Mouse (Mus musculus) neural tube, embryonic 11.5 days (tissue): Measurements from ENCODE around the gene Nxt1. TPM values are rescaled to one million over a fixed set of nuclear protein-coding genes. Genes with fewer than 3 reads are reported as not detected.

Experiments
- ATAC-seq: fragments of 200-750 bp; cut with Nextera tagmentation; 2 replicates; pipeline ENCODE4 v1.8.0; 2017; ENCODE audit warnings: moderate number of reproducible peaks, mild to moderate bottlenecking, moderate TSS enrichment, moderate library complexity; ENCODE audit not compliant: insufficient read depth, low FRiP score, low TSS enrichment
- DNase-seq: peaks from one replicate; pipeline ENCODE4 v3.0.0-alpha.2; 2015; ENCODE audit warnings: low spot score
- H3K27ac ChIP-seq: fragments of 300-500 bp; sonication (generic); 2 replicates; pipeline ENCODE4 v1.5.1; 2014; ENCODE audit warnings: low read depth, mild to moderate bottlenecking, low read length
- H3K27me3 ChIP-seq: fragments of 300-500 bp; sonication (generic); 2 replicates; pipeline ENCODE4 v1.6.1; 2014; ENCODE audit warnings: mild to moderate bottlenecking, low read length, mixed read lengths; ENCODE audit not compliant: control insufficient read depth, insufficient read depth
- H3K36me3 ChIP-seq: fragments of 300-500 bp; sonication (generic); 2 replicates; pipeline ENCODE4 v1.6.1; 2014; ENCODE audit warnings: mild to moderate bottlenecking, low read length, moderate library complexity, mixed read lengths; ENCODE audit not compliant: control insufficient read depth, insufficient read depth
- H3K4me1 ChIP-seq: fragments of 300-500 bp; sonication (generic); 2 replicates; pipeline ENCODE4 v1.6.1; 2014; ENCODE audit warnings: low read length, mixed read lengths; ENCODE audit not compliant: control insufficient read depth, insufficient read depth
- H3K4me2 ChIP-seq: fragments of 300-500 bp; sonication (generic); 2 replicates; pipeline ENCODE4 v1.6.1; 2014; ENCODE audit warnings: low read depth, mild to moderate bottlenecking, moderate library complexity
- H3K4me3 ChIP-seq: fragments of 300-500 bp; sonication (generic); 2 replicates; pipeline ENCODE4 v1.5.1; 2014; ENCODE audit warnings: low read depth, low read length
- H3K9ac ChIP-seq: fragments of 300-500 bp; sonication (generic); 2 replicates; pipeline ENCODE4 v1.6.1; 2014; ENCODE audit warnings: mild to moderate bottlenecking, low read length
- H3K9me3 ChIP-seq: fragments of 300-500 bp; sonication (generic); 2 replicates; pipeline ENCODE4 v1.6.1; 2016; ENCODE audit warnings: low read length; ENCODE audit not compliant: control insufficient read depth
- WGBS: fragments of 180-500 bp; shearing (Covaris S2); extraction: QIAGEN DNeasy Blood & Tissue Kit; methylation state at CpG from one replicate; pipeline ENCODE4 v1.1.7; 2014; 5-methylcytosine and 5-hydroxymethylcytosine counted together
- polyA plus RNA-seq: library from polyadenylated mRNA; unstranded; fragments of >200 nt; fragmentation: Nextera tagmentation; extraction: Ambion mirVana; gene quantifications from 2 replicates; pipeline ENCODE4 v1.2.1, GENCODE M21; 2014

Gene Nxt1
- polyA plus RNA-seq, 1 experiment from 2014 or later = 105 TPM

- peaks cover 8% of the 10 kb centered on the region; the same call in 1 of the 2 replicates for H3K36me3 ChIP-seq
- ATAC-seq (no peak), DNase-seq (no peak)
- 91% methylated on average over 1 of the region's 1 CpGs for WGBS
- no peak overlapping the region for H3K4me2 ChIP-seq
- no peak overlapping the region for H3K9ac ChIP-seq
- H3K27ac ChIP-seq = no peak overlapping the region
- H3K27me3 ChIP-seq = no peaks in the 10 kb centered on the region
- H3K4me1 ChIP-seq = peaks cover 10% of the 10 kb centered on the region
- no peak overlapping the region for H3K4me3 ChIP-seq
- H3K9me3 ChIP-seq = no peaks in the 10 kb centered on the region
Observed at GRCm38 (mm10) chr2:148683031-148683430, 10.6 kb downstream of the Nxt1 start.

- WGBS = 93% methylated on average over 2 of the region's 2 CpGs
- H3K4me1 ChIP-seq = 0 out of 2 replicates have a peak, but pooled peaks cover 3% of the 10 kb centered on the region
- no peak overlapping the region for H3K4me3 ChIP-seq
- H3K27ac ChIP-seq = no peak overlapping the region
- no peak overlapping the region for H3K9ac ChIP-seq
- peaks cover 8% of the 10 kb centered on the region; the same call in 1 of the 2 replicates for H3K36me3 ChIP-seq
- no peaks in the 10 kb centered on the region for H3K9me3 ChIP-seq
- DNase-seq (no peak), ATAC-seq (no peak)
- no peaks in the 10 kb centered on the region for H3K27me3 ChIP-seq
- no peak overlapping the region for H3K4me2 ChIP-seq
Observed at GRCm38 (mm10) chr2:148684972-148685371, 12.6 kb downstream of the Nxt1 start.

GRCm38 (mm10) chr2:148685709-148686108, 13.3 kb downstream of the Nxt1 start:
- Histone ChIP-seq H3K36me3 (peaks cover 9% of the 10 kb centered on the region), H3K27ac (no peak overlapping the region), H3K9me3 (no peaks in the 10 kb centered on the region), H3K4me2 (no peak overlapping the region), H3K9ac (no peak overlapping the region), H3K4me3 (no peak overlapping the region), H3K27me3 (no peaks in the 10 kb centered on the region), H3K4me1 (no peaks in the 10 kb centered on the region)
- 85% methylated on average over 3 of the region's 3 CpGs for WGBS
- ATAC-seq (no peak), DNase-seq (no peak)

- Histone ChIP-seq H3K4me2 (no peak overlapping the region), H3K27ac (no peak overlapping the region), H3K4me1 (no peaks in the 10 kb centered on the region), H3K9me3 (no peaks in the 10 kb centered on the region), H3K9ac (no peak overlapping the region), H3K27me3 (no peaks in the 10 kb centered on the region), H3K36me3 (peaks cover 10% of the 10 kb centered on the region), H3K4me3 (no peak overlapping the region)
- WGBS = 97% methylated on average over 1 of the region's 1 CpGs
- ATAC-seq (no peak), DNase-seq (no peak)
Observed at GRCm38 (mm10) chr2:148686862-148687261, 14.5 kb downstream of the Nxt1 start.

GRCm38 (mm10) chr2:148687971-148688370, 15.6 kb downstream of the Nxt1 start:
- H3K27me3 ChIP-seq = no peaks in the 10 kb centered on the region
- no peak overlapping the region for H3K27ac ChIP-seq
- H3K36me3 ChIP-seq = peaks cover 10% of the 10 kb centered on the region
- H3K9ac ChIP-seq = no peak overlapping the region
- H3K9me3 ChIP-seq = no peaks in the 10 kb centered on the region
- ATAC-seq (no peak), DNase-seq (no peak)
- H3K4me3 ChIP-seq = no peak overlapping the region
- 91% methylated on average over 5 of the region's 5 CpGs for WGBS
- no peaks in the 10 kb centered on the region for H3K4me1 ChIP-seq
- no peak overlapping the region for H3K4me2 ChIP-seq

- Histone ChIP-seq H3K4me1 (no peaks in the 10 kb centered on the region), H3K4me3 (no peak overlapping the region), H3K36me3 (peaks cover 6% of the 10 kb centered on the region), H3K27me3 (no peaks in the 10 kb centered on the region), H3K9ac (no peak overlapping the region), H3K4me2 (no peak overlapping the region), H3K9me3 (no peaks in the 10 kb centered on the region), H3K27ac (no peak overlapping the region)
- ATAC-seq (no peak), DNase-seq (no peak)
- WGBS = 95% methylated on average over 6 of the region's 6 CpGs
Observed at GRCm38 (mm10) chr2:148689444-148690140, 17.2 kb downstream of the Nxt1 start.

GRCm38 (mm10) chr2:148690291-148690690, 17.9 kb downstream of the Nxt1 start:
- ATAC-seq (no peak), DNase-seq (no peak)
- no peak overlapping the region for H3K4me2 ChIP-seq
- WGBS = 97% methylated on average over 3 of the region's 3 CpGs
- no peaks in the 10 kb centered on the region for H3K4me1 ChIP-seq
- H3K27me3 ChIP-seq = no peaks in the 10 kb centered on the region
- no peak overlapping the region for H3K4me3 ChIP-seq
- H3K9ac ChIP-seq = no peak overlapping the region
- no peaks in the 10 kb centered on the region for H3K9me3 ChIP-seq
- peaks cover 6% of the 10 kb centered on the region for H3K36me3 ChIP-seq
- no peak overlapping the region for H3K27ac ChIP-seq

GRCm38 (mm10) chr2:148690781-148691180, 18.4 kb downstream of the Nxt1 start:
- ATAC-seq = no peak
- Histone ChIP-seq H3K9me3 (no peaks in the 10 kb centered on the region), H3K4me1 (no peaks in the 10 kb centered on the region), H3K27me3 (no peaks in the 10 kb centered on the region), H3K36me3 (peaks cover 6% of the 10 kb centered on the region), H3K4me2 (no peak overlapping the region), H3K27ac (no peak overlapping the region), H3K4me3 (no peak overlapping the region), H3K9ac (no peak overlapping the region)
- DNase-seq = no peak
- WGBS = 96% methylated on average over 5 of the region's 5 CpGs

GRCm38 (mm10) chr2:148698571-148698970, 26.2 kb downstream of the Nxt1 start:
- DNase-seq (no peak), ATAC-seq (no peak)
- Histone ChIP-seq H3K9me3 (no peaks in the 10 kb centered on the region), H3K36me3 (peaks cover 2% of the 10 kb centered on the region; the same call in 1 of the 2 replicates), H3K27ac (no peak overlapping the region), H3K27me3 (no peaks in the 10 kb centered on the region), H3K9ac (no peak overlapping the region), H3K4me3 (no peak overlapping the region), H3K4me2 (no peak overlapping the region), H3K4me1 (no peaks in the 10 kb centered on the region)
- 67% methylated on average over 5 of the region's 5 CpGs for WGBS
